Mouse (Mus musculus) testis, postnatal 14 days (tissue): ENCODE measurements around the gene Rnf13.
"Not testable (repeated sequence)": the region's sequence is repeated elsewhere in the genome, so short reads cannot be mapped to it uniquely, and the experiment has no call there.

Experiments used
- DNase-seq: peaks from one replicate; pipeline ENCODE4 v3.0.0; 2021; ENCODE audit warnings: low spot score

Rnf13 gene

GRCm38 (mm10) chr3:57735511-57736370 is at the start of gene Rnf13:
TSS of gene Rnf13 (plus strand) at chr3:57736062.
- peak; percentile 96 for DNase-seq

- DNase-seq = no peak
Measured at GRCm38 (mm10) chr3:57691772-57692171, 44.1 kb upstream of the Rnf13 start.

GRCm38 (mm10) chr3:57692719-57693118 is 43.1 kb upstream of the Rnf13 start, which contains the start of gene Ankub1:
TSS of gene Ankub1 (minus strand) at chr3:57692799.
- no peak for DNase-seq

- DNase-seq = no peak
Measured at GRCm38 (mm10) chr3:57696249-57696648, 39.6 kb upstream of the Rnf13 start.

GRCm38 (mm10) chr3:57696779-57697178 is 39.1 kb upstream of the Rnf13 start:
- DNase-seq = no peak

- no peak for DNase-seq
Measured at GRCm38 (mm10) chr3:57714151-57714550, 21.7 kb upstream of the Rnf13 start.

GRCm38 (mm10) chr3:57732206-57732915 is 3.5 kb upstream of the Rnf13 start:
- DNase-seq = no peak

GRCm38 (mm10) chr3:57736419-57737095 is 695 bp downstream of the Rnf13 start:
- DNase-seq = no peak

GRCm38 (mm10) chr3:57739830-57740229 is 4.0 kb downstream of the Rnf13 start:
- no peak for DNase-seq

GRCm38 (mm10) chr3:57748576-57749267 is 12.9 kb downstream of the Rnf13 start:
- no peak for DNase-seq

GRCm38 (mm10) chr3:57776915-57777314 is 41.1 kb downstream of the Rnf13 start:
- no peak for DNase-seq

- DNase-seq = no peak
Measured at GRCm38 (mm10) chr3:57788472-57788871, 52.6 kb downstream of the Rnf13 start.

GRCm38 (mm10) chr3:57789005-57789962 is 53.4 kb downstream of the Rnf13 start:
- no peak for DNase-seq

- DNase-seq = no peak
Measured at GRCm38 (mm10) chr3:57791104-57791503, 55.2 kb downstream of the Rnf13 start.

- DNase-seq = not testable (repeated sequence)
Measured at GRCm38 (mm10) chr3:57795071-57795470, 59.2 kb downstream of the Rnf13 start.

GRCm38 (mm10) chr3:57815447-57815846 is 79.6 kb downstream of the Rnf13 start:
- no peak for DNase-seq

GRCm38 (mm10) chr3:57825866-57826265 is 90.0 kb downstream of the Rnf13 start:
- no peak for DNase-seq

GRCm38 (mm10) chr3:57833585-57833984 is 97.7 kb downstream of the Rnf13 start:
- no peak for DNase-seq

- no peak for DNase-seq
Measured at GRCm38 (mm10) chr3:57836911-57837310, 101.0 kb downstream of the Rnf13 start.

GRCm38 (mm10) chr3:57843775-57844174 is 107.9 kb downstream of the Rnf13 start:
- DNase-seq = no peak
